ENCODE assay signal across 9 mouse cellular contexts in the genomic region with DNA sequence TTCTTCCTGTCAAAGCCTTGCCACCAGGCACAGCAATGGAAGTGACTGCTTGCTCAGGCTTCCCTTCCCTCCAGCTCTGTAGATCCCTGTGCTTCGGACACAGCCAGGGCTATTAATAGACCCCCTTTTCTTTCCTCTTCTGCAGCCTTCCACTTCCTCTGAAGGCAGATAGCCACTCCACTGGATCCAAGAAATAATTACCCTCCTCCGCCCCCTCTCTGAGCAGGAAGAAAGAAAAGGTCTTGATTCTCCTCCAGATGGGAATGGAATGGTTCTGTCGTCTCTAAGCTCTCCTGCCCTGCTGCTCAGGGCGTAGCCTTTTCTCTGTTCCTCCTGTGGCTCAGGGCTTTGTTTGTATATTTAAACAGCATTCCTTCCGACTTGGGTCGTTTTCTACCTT. TPM values are rescaled to one million over a fixed set of nuclear protein-coding genes. Genes with fewer than 3 reads are reported as not detected.
DNase-seq lines count a peak whose midpoint lies in the region; ATAC-seq and TF ChIP-seq lines count a peak whose summit lies in the region.
"Had no signal": no experiment of that assay in that cellular context is flagged by ENCODE, and none has a peak within 500 bp of the region (broad histone marks: within the 10 kb centered on the region; RNA-seq: fewer than 3 reads in every experiment).

No protein-coding gene starts in this region.

- peak overlapping the region; percentile 51; the same call in 1 of the 2 replicates for H3K27ac ChIP-seq in midbrain, embryonic 13.5 days
- H3K27ac ChIP-seq in midbrain, postnatal 0 days (ENCODE audit: low read depth, low read length) = no peak overlapping the region
- peak overlapping the region; percentile 56; the same call in 1 of the 2 replicates for H3K27ac ChIP-seq in stomach, embryonic 14.5 days (ENCODE audit: low read length)
- H3K27ac ChIP-seq: midbrain, embryonic 12.5 days had no signal

- H3K4me3 ChIP-seq in midbrain, embryonic 13.5 days (replicated peaks) = no peak overlapping the region
- H3K4me3 ChIP-seq in midbrain, postnatal 0 days (ENCODE audit: low read depth, low read length) = no peak overlapping the region
- H3K4me3 ChIP-seq in stomach, embryonic 14.5 days (ENCODE audit: low read depth, low read length) = no peak overlapping the region
- H3K4me3 ChIP-seq: midbrain, embryonic 12.5 days had no signal

- peaks cover 5% of the 10 kb centered on the region for H3K4me1 ChIP-seq in midbrain, embryonic 13.5 days (replicated peaks)
- no peaks in the 10 kb centered on the region for H3K4me1 ChIP-seq in midbrain, postnatal 0 days (ENCODE audit: insufficient read depth, low read length)
- peaks cover 10% of the 10 kb centered on the region for H3K4me1 ChIP-seq in stomach, embryonic 14.5 days (ENCODE audit: control insufficient read depth, insufficient read depth, low read length)

- H3K27me3 ChIP-seq in midbrain, embryonic 13.5 days = no peaks in the 10 kb centered on the region
- H3K27me3 ChIP-seq in midbrain, postnatal 0 days (ENCODE audit: insufficient read depth, low read length) = no peaks in the 10 kb centered on the region
- no peaks in the 10 kb centered on the region for H3K27me3 ChIP-seq in stomach, embryonic 14.5 days (ENCODE audit: control insufficient read depth, insufficient read depth, low read length)
- H3K27me3 ChIP-seq: midbrain, embryonic 12.5 days had no signal

- no peaks in the 10 kb centered on the region for H3K36me3 ChIP-seq in midbrain, embryonic 13.5 days
- no peaks in the 10 kb centered on the region for H3K36me3 ChIP-seq in midbrain, postnatal 0 days (ENCODE audit: insufficient read depth, low read length)
- no peaks in the 10 kb centered on the region for H3K36me3 ChIP-seq in stomach, embryonic 14.5 days (ENCODE audit: control insufficient read depth, insufficient read depth, low read length)
- H3K36me3 ChIP-seq: midbrain, embryonic 12.5 days had no signal

- WGBS in midbrain, embryonic 13.5 days = 14% methylated on average over 6 of the region's 6 CpGs
- WGBS in midbrain, postnatal 0 days = 19% methylated on average over 6 of the region's 6 CpGs
- 5% methylated on average over 6 of the region's 6 CpGs for WGBS in stomach, embryonic 14.5 days

- no peak for DNase-seq in midbrain, postnatal 0 days (ENCODE audit: low spot score)
- peak; percentile 57 for DNase-seq in heart, adult 8-10 months (ENCODE audit: low spot score)
- peak; percentile 49 for DNase-seq in kidney, postnatal 10 days
- DNase-seq in thymus, postnatal 0 days (ENCODE audit: low spot score) = no peak
- no peak for DNase-seq in layer of hippocampus, adult 11-12 months (ENCODE audit: low spot score)
- no peak for DNase-seq in adrenal gland, adult 8-10 months

- no peaks in the 10 kb centered on the region for H3K9me3 ChIP-seq in midbrain, embryonic 13.5 days
- H3K9me3 ChIP-seq in midbrain, postnatal 0 days (ENCODE audit: low read length) = no peaks in the 10 kb centered on the region
- H3K9me3 ChIP-seq in stomach, embryonic 14.5 days (ENCODE audit: control insufficient read depth, low read depth, low read length) = no peaks in the 10 kb centered on the region
- H3K9me3 ChIP-seq: midbrain, embryonic 12.5 days had no signal

- peak overlapping the region; percentile 5; the same call in 1 of the 2 replicates for H3K4me2 ChIP-seq in midbrain, embryonic 13.5 days (replicated peaks)
- H3K4me2 ChIP-seq in midbrain, postnatal 0 days (ENCODE audit: low read depth, low read length, poor library complexity, severe bottlenecking) = no peak overlapping the region
- peak overlapping the region; percentile 26; the same call in 1 of the 2 replicates for H3K4me2 ChIP-seq in stomach, embryonic 14.5 days (replicated peaks; ENCODE audit: low read depth, low read length)
- H3K4me2 ChIP-seq: midbrain, embryonic 12.5 days had no signal

- H3K9ac ChIP-seq in midbrain, embryonic 13.5 days (replicated peaks) = no peak overlapping the region
- no peak overlapping the region for H3K9ac ChIP-seq in midbrain, postnatal 0 days (replicated peaks; ENCODE audit: low read length, poor library complexity, severe bottlenecking)
- no peak overlapping the region for H3K9ac ChIP-seq in stomach, embryonic 14.5 days (replicated peaks; ENCODE audit: low read depth, low read length)
- H3K9ac ChIP-seq: midbrain, embryonic 12.5 days had no signal

- no peak for ATAC-seq in midbrain, embryonic 13.5 days
- ATAC-seq in midbrain, postnatal 0 days (ENCODE audit: low FRiP score) = no peak
- ATAC-seq in stomach, embryonic 14.5 days (ENCODE audit: insufficient number of reproducible peaks, insufficient read depth, low FRiP score, low read depth) = 0 out of 2 replicates have a peak, but pooled peaks have one; percentile 46

- no peak for TF ChIP-seq CTCF in midbrain, postnatal 0 days (IDR thresholded peaks at IDR 0.05)

RNA-seq across cellular contexts. Expression of gene Tjp2, which starts 27.0 kb away (rescaled TPM):
- polyA plus RNA-seq in midbrain, embryonic 13.5 days (2015; fragmentation: Nextera tagmentation; extraction: Ambion mirVana) = 13.6 and 13.9 TPM in 2 replicates
- total RNA-seq in midbrain, postnatal 0 days (2014; rRNA removed) = 18.2 and 18.7 TPM in 2 replicates
- polyA plus RNA-seq in midbrain, postnatal 0 days (2015; fragmentation: Nextera tagmentation; extraction: Ambion mirVana) = 11.0 and 11.2 TPM in 2 replicates
- 10 to 100 TPM; 15.8 to 17.4 (median 17.0) TPM for total RNA-seq in heart, adult 8-10 months (2022)
- polyA plus RNA-seq in stomach, embryonic 14.5 days (2014; fragmentation: Nextera tagmentation; extraction: Ambion mirVana) = 35.7 and 38.6 TPM in 2 replicates
- polyA plus RNA-seq in thymus, postnatal 0 days (2015; fragmentation: Nextera tagmentation; extraction: Ambion mirVana) = 9.4 and 9.5 TPM in 2 replicates
- total RNA-seq in adrenal gland, adult 8-10 months (2022) = 10 to 100 TPM in 2 of 4 experiments, 1 to 10 TPM in 2; 7.2 to 14.6 (median 10.7) TPM

RNA-seq across cellular contexts. Expression of gene Fxn, which starts 28.5 kb away (rescaled TPM):
- 40.1 and 41.4 TPM in 2 replicates for polyA plus RNA-seq in midbrain, embryonic 13.5 days (2015; fragmentation: Nextera tagmentation; extraction: Ambion mirVana)
- 24.6 and 25.4 TPM in 2 replicates for total RNA-seq in midbrain, postnatal 0 days (2014; rRNA removed)
- 42.5 and 43.7 TPM in 2 replicates for polyA plus RNA-seq in midbrain, postnatal 0 days (2015; fragmentation: Nextera tagmentation; extraction: Ambion mirVana)
- 10 to 100 TPM; 26.4 to 31.2 (median 29.3) TPM for total RNA-seq in heart, adult 8-10 months (2022)
- 44.1 and 49.6 TPM in 2 replicates for polyA plus RNA-seq in stomach, embryonic 14.5 days (2014; fragmentation: Nextera tagmentation; extraction: Ambion mirVana)
- 72.7 and 74.5 TPM in 2 replicates for polyA plus RNA-seq in thymus, postnatal 0 days (2015; fragmentation: Nextera tagmentation; extraction: Ambion mirVana)
- 10 to 100 TPM; 10.7 to 13.5 (median 11.6) TPM for total RNA-seq in adrenal gland, adult 8-10 months (2022)

Comparison
In these comparisons a context has a peak if more than half of its experiments do, and no peak if none do; other contexts are left out.
1. DNase-seq: peak in heart, adult 8-10 months (single experiment) and kidney, postnatal 10 days (single experiment); none in midbrain, postnatal 0 days (single experiment), thymus, postnatal 0 days (single experiment), layer of hippocampus, adult 11-12 months (single experiment) and adrenal gland, adult 8-10 months (single experiment).